Mouse (Mus musculus): ENCODE measurements around the gene Pde6h. TPM values are rescaled to one million over a fixed set of nuclear protein-coding genes. Genes with fewer than 3 reads are reported as not detected.

Pde6h gene
- polyA plus RNA-seq, 1 experiment: 0.11 TPM

GRCm38 (mm10) chr6:136913384-136914126 lies 10.1 kb upstream of the Pde6h start:
- TF ChIP-seq CTCF (IDR thresholded peaks at IDR 0.05; ENCODE audit: borderline replicate concordance, insufficient read depth, low read depth, low read length) (no peak), POLR2A (IDR thresholded peaks at IDR 0.05; ENCODE audit: borderline replicate concordance, insufficient read depth, low read length) (no peak)
- 9% methylated on average over 18 of the region's 18 CpGs for WGBS
- Histone ChIP-seq H3K4me1 (ENCODE audit: control insufficient read depth, insufficient read depth, low read length) (no peaks in the 10 kb centered on the region), H3K27me3 (ENCODE audit: control insufficient read depth, insufficient read depth, low read length) (no peaks in the 10 kb centered on the region), H3K27ac (ENCODE audit: insufficient read depth, low read length) (no peak overlapping the region), H3K4me3 (replicated peaks; ENCODE audit: insufficient read depth, low read depth, low read length) (no peak overlapping the region)
- DNase-seq: no peak

DNA sequence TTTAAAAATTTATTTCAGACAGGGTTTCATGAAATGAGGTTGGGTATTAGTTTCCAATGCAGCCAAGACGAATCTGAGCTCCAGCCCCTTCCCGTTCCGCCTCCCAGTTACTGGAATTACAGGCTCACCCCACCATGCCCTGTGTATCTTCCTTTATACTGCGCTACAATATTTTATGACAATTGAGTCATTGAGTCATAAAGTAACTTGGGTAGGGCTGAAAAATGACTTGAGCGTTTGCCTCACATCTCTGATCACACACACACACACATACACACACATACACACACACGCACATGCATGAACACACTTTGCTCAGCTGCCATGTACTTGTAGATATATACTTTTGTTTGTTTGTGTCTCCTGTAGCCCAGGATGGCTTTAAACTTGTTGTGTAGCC lies 9.4 kb upstream of the Pde6h start:
- no peak for DNase-seq
- H3K4me1 ChIP-seq (ENCODE audit: control insufficient read depth, insufficient read depth, low read length): no peaks in the 10 kb centered on the region
- H3K27ac ChIP-seq (ENCODE audit: insufficient read depth, low read length): no peak overlapping the region
- TF ChIP-seq POLR2A (IDR thresholded peaks at IDR 0.05; ENCODE audit: borderline replicate concordance, insufficient read depth, low read length): no peak
- TF ChIP-seq CTCF (IDR thresholded peaks at IDR 0.05; ENCODE audit: borderline replicate concordance, insufficient read depth, low read depth, low read length): no peak
- H3K4me3 ChIP-seq (replicated peaks; ENCODE audit: insufficient read depth, low read depth, low read length): no peak overlapping the region
- WGBS: 94% methylated on average over 6 of the region's 6 CpGs
- no peaks in the 10 kb centered on the region for H3K27me3 ChIP-seq (ENCODE audit: control insufficient read depth, insufficient read depth, low read length)

DNA sequence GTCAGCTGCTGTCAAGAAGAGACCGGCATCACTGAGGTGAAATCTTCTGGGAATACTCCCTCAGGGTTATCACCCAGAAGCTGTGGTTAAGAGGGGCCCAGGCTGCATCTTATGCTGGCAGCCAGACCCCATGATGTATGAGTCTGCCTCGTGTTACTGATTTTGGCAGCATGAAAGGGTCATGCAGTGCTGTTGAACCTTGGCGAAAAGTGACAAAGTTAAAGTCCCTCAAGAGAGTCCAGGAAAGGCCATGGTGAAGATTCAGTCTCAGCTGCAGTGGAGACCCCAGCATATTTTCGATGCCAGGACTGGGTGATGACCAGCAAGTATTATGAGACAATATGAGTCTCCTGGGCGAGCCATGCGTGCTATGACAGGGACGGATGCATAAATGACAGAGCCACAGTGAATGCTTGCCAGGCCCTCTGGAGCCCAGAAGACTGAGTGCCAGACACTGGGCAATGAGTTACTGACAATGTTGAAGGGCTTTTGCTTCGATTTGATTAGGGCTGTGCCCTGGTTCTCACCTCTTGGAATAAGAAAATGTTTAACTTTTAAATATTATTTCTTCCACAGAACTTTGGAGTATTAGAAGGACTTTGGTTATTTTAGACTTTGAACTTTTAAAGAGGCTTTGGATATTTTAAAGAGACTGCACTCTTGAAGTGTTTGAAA lies 7.8 kb upstream of the Pde6h start:
- H3K27ac ChIP-seq (ENCODE audit: insufficient read depth, low read length): no peak overlapping the region
- TF ChIP-seq POLR2A (IDR thresholded peaks at IDR 0.05; ENCODE audit: borderline replicate concordance, insufficient read depth, low read length) (no peak), CTCF (IDR thresholded peaks at IDR 0.05; ENCODE audit: borderline replicate concordance, insufficient read depth, low read depth, low read length) (no peak)
- 17% methylated on average over 8 of the region's 8 CpGs for WGBS
- H3K4me1 ChIP-seq (ENCODE audit: control insufficient read depth, insufficient read depth, low read length): no peaks in the 10 kb centered on the region
- H3K4me3 ChIP-seq (replicated peaks; ENCODE audit: insufficient read depth, low read depth, low read length): no peak overlapping the region
- no peaks in the 10 kb centered on the region for H3K27me3 ChIP-seq (ENCODE audit: control insufficient read depth, insufficient read depth, low read length)
- no peak for DNase-seq

DNA sequence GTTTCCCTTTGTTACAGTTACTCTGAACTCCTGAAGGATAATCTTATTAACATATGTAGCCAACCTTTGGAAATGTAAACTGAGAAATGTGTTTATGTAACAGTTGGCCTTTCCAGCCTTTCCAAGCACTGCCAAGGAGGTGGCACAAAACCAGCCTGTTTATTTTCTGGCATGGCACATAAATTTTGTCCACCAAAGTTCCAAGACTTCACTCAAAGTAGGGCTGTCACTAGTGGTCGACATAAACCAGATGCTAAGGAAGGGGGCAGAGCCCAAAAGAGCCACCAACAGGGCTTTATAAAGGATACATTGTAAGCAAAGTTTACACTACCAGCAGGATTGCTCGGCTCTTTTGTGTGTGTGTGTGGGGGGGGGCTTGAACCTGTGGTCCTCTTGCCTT lies 5.7 kb upstream of the Pde6h start:
- H3K4me3 ChIP-seq (replicated peaks; ENCODE audit: insufficient read depth, low read depth, low read length): no peak overlapping the region
- TF ChIP-seq CTCF (IDR thresholded peaks at IDR 0.05; ENCODE audit: borderline replicate concordance, insufficient read depth, low read depth, low read length) (no peak), POLR2A (IDR thresholded peaks at IDR 0.05; ENCODE audit: borderline replicate concordance, insufficient read depth, low read length) (no peak)
- no peaks in the 10 kb centered on the region for H3K27me3 ChIP-seq (ENCODE audit: control insufficient read depth, insufficient read depth, low read length)
- no peaks in the 10 kb centered on the region for H3K4me1 ChIP-seq (ENCODE audit: control insufficient read depth, insufficient read depth, low read length)
- DNase-seq: no peak
- no peak overlapping the region for H3K27ac ChIP-seq (ENCODE audit: insufficient read depth, low read length)
- WGBS: 7% methylated on average over 2 of the region's 2 CpGs

DNA sequence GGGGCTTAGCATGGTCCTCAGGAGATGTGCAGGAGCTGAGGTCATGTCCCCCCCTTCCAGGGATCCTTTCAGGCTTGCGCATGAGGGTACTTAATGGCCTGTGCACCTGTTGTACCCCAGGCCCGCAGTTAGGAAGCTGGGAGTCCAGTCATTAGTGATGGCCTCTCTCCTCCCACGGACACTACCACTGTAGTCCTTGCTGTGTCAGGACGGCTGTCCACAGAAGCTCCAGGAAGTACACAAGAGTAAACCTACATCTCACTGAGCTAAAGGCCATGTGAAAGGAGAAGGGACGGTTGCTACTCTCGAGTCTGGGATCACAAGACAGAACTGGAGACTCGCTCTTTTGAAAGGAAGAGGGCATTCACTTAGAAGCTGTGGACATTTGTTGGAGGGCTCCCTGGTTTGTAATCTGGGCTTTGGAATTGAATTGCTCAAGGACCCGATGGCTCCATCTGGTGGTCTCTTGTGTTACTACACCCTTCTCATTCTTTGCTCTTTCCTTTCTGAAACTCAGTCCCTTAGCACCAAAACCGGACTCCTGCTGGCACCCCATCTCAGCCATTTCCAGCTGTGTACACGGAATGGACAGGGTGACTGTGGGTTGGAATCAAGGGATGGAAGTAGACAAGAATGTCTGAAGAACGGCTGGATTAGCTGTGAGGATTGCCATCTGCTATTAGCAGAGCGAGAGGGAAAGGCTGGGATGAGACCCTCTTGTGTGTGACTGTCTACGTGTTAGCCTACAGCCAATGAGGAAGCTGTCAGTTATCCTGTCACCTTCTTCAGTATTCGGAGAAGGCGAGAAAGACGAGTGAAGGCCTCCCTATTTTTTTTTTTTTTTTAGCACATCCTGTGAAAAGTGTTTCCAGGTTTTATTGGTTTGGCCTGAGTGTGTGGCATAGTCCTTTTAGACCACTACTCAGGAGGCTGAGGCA lies 3.0 kb upstream of the Pde6h start:
- Histone ChIP-seq H3K4me3 (replicated peaks; ENCODE audit: insufficient read depth, low read depth, low read length) (no peak overlapping the region), H3K4me1 (ENCODE audit: control insufficient read depth, insufficient read depth, low read length) (no peaks in the 10 kb centered on the region), H3K27me3 (ENCODE audit: control insufficient read depth, insufficient read depth, low read length) (no peaks in the 10 kb centered on the region), H3K27ac (ENCODE audit: insufficient read depth, low read length) (no peak overlapping the region)
- WGBS: 42% methylated on average over 16 of the region's 16 CpGs
- DNase-seq: peak; percentile 37
- TF ChIP-seq POLR2A (IDR thresholded peaks at IDR 0.05; ENCODE audit: borderline replicate concordance, insufficient read depth, low read length) (no peak), CTCF (IDR thresholded peaks at IDR 0.05; ENCODE audit: borderline replicate concordance, insufficient read depth, low read depth, low read length) (peak; percentile 54; the same call in 1 of the 2 replicates)

GRCm38 (mm10) chr6:136921601-136922000 lies 2.0 kb upstream of the Pde6h start:
- no peak for DNase-seq
- no peaks in the 10 kb centered on the region for H3K27me3 ChIP-seq (ENCODE audit: control insufficient read depth, insufficient read depth, low read length)
- H3K27ac ChIP-seq (ENCODE audit: insufficient read depth, low read length): no peak overlapping the region
- H3K4me3 ChIP-seq (replicated peaks; ENCODE audit: insufficient read depth, low read depth, low read length): no peak overlapping the region
- 60% methylated on average over 7 of the region's 7 CpGs for WGBS
- TF ChIP-seq CTCF (IDR thresholded peaks at IDR 0.05; ENCODE audit: borderline replicate concordance, insufficient read depth, low read depth, low read length): no peak
- no peak for TF ChIP-seq POLR2A (IDR thresholded peaks at IDR 0.05; ENCODE audit: borderline replicate concordance, insufficient read depth, low read length)
- no peaks in the 10 kb centered on the region for H3K4me1 ChIP-seq (ENCODE audit: control insufficient read depth, insufficient read depth, low read length)

- no peak for TF ChIP-seq POLR2A (IDR thresholded peaks at IDR 0.05; ENCODE audit: borderline replicate concordance, insufficient read depth, low read length)
- TF ChIP-seq CTCF (IDR thresholded peaks at IDR 0.05; ENCODE audit: borderline replicate concordance, insufficient read depth, low read depth, low read length): no peak
- no peak for DNase-seq
- Histone ChIP-seq H3K27me3 (ENCODE audit: control insufficient read depth, insufficient read depth, low read length) (no peaks in the 10 kb centered on the region), H3K4me1 (ENCODE audit: control insufficient read depth, insufficient read depth, low read length) (no peaks in the 10 kb centered on the region), H3K27ac (ENCODE audit: insufficient read depth, low read length) (no peak within 1 kb of the TSS), H3K4me3 (replicated peaks; ENCODE audit: insufficient read depth, low read depth, low read length) (no peak within 1 kb of the TSS)
- WGBS: 71% methylated on average over 5 of the region's 5 CpGs
These were observed 1.6 kb upstream of the Pde6h start, which contains the start of gene Erp27 for GRCm38 (mm10) chr6:136922080-136922479. Gene Erp27 (minus strand): TSS chr6:136922180.

Measured in cerebellum, adult 2 months (tissue).